Mouse (Mus musculus): ENCODE measurements around the gene Tm9sf4.

Tm9sf4 gene

GRCm38 (mm10) chr2:153160844-153161683 is at the start of gene Tm9sf4:
TSS of gene Tm9sf4 (plus strand) at chr2:153161303.
- DNase-seq (ENCODE audit: low read depth, low spot score): peak; percentile 98

GRCm38 (mm10) chr2:153115679-153116081 is 45.4 kb upstream of the Tm9sf4 start:
- DNase-seq (ENCODE audit: low read depth, low spot score): no peak

GRCm38 (mm10) chr2:153117051-153117486 is 44.0 kb upstream of the Tm9sf4 start:
- DNase-seq (ENCODE audit: low read depth, low spot score): peak; percentile 50

GRCm38 (mm10) chr2:153119488-153119887 is 41.6 kb upstream of the Tm9sf4 start:
- DNase-seq (ENCODE audit: low read depth, low spot score): no peak

- DNase-seq (ENCODE audit: low read depth, low spot score): no peak
Measured at GRCm38 (mm10) chr2:153120126-153120525, 41.0 kb upstream of the Tm9sf4 start.

- DNase-seq (ENCODE audit: low read depth, low spot score): peak; percentile 64
Measured at GRCm38 (mm10) chr2:153121821-153122615, 39.1 kb upstream of the Tm9sf4 start.

- DNase-seq (ENCODE audit: low read depth, low spot score): no peak
Measured at GRCm38 (mm10) chr2:153122701-153123100, 38.4 kb upstream of the Tm9sf4 start.

GRCm38 (mm10) chr2:153125875-153126274 is 35.2 kb upstream of the Tm9sf4 start:
- no peak for DNase-seq (ENCODE audit: low read depth, low spot score)

GRCm38 (mm10) chr2:153131019-153131418 is 30.1 kb upstream of the Tm9sf4 start:
- no peak for DNase-seq (ENCODE audit: low read depth, low spot score)

- DNase-seq (ENCODE audit: low read depth, low spot score): peak; percentile 45
Measured at GRCm38 (mm10) chr2:153134237-153134636, 26.9 kb upstream of the Tm9sf4 start.

- DNase-seq (ENCODE audit: low read depth, low spot score): no peak
Measured at GRCm38 (mm10) chr2:153136211-153136610, 24.9 kb upstream of the Tm9sf4 start.

GRCm38 (mm10) chr2:153139158-153139557 is 21.9 kb upstream of the Tm9sf4 start:
- DNase-seq (ENCODE audit: low read depth, low spot score): no peak

GRCm38 (mm10) chr2:153139996-153140613 is 21.0 kb upstream of the Tm9sf4 start:
- DNase-seq (ENCODE audit: low read depth, low spot score): peak; percentile 53

GRCm38 (mm10) chr2:153142620-153143199 is 18.4 kb upstream of the Tm9sf4 start:
- peak; percentile 74 for DNase-seq (ENCODE audit: low read depth, low spot score)

GRCm38 (mm10) chr2:153145346-153145745 is 15.8 kb upstream of the Tm9sf4 start:
- no peak for DNase-seq (ENCODE audit: low read depth, low spot score)

GRCm38 (mm10) chr2:153147236-153147635 is 13.9 kb upstream of the Tm9sf4 start:
- no peak for DNase-seq (ENCODE audit: low read depth, low spot score)

- DNase-seq (ENCODE audit: low read depth, low spot score): peak; percentile 85
Measured at GRCm38 (mm10) chr2:153147715-153148114, 13.4 kb upstream of the Tm9sf4 start.

GRCm38 (mm10) chr2:153149742-153150141 is 11.4 kb upstream of the Tm9sf4 start:
- DNase-seq (ENCODE audit: low read depth, low spot score): no peak

GRCm38 (mm10) chr2:153151026-153151425 is 10.1 kb upstream of the Tm9sf4 start:
- DNase-seq (ENCODE audit: low read depth, low spot score): no peak

GRCm38 (mm10) chr2:153151926-153152665 is 9.0 kb upstream of the Tm9sf4 start:
- DNase-seq (ENCODE audit: low read depth, low spot score): no peak

- DNase-seq (ENCODE audit: low read depth, low spot score): no peak
Measured at GRCm38 (mm10) chr2:153153033-153153450, 8.1 kb upstream of the Tm9sf4 start.

All from 3T3-L1 (cell line).